In genomic region chr2:101652204-101652920, GRCm38 (mm10) we compare ENCODE assay signal across 8 mouse cellular contexts. TPM values are rescaled to one million over a fixed set of nuclear protein-coding genes. Genes with fewer than 3 reads are reported as not detected.
A peak's percentile ranks its signal among the peaks of the same experiment; 100 is the strongest.
DNase-seq lines count a peak whose midpoint lies in the region; ATAC-seq lines count a peak whose summit lies in the region.

No protein-coding gene starts in this region.

- no peak overlapping the region for H3K27ac ChIP-seq in heart, embryonic 12.5 days (ENCODE audit: poor library complexity, severe bottlenecking)
- H3K27ac ChIP-seq in limb, embryonic 12.5 days = no peak overlapping the region

- H3K4me3 ChIP-seq in heart, embryonic 12.5 days = peak overlapping the region; percentile 45
- peak overlapping the region; percentile 22 for H3K4me3 ChIP-seq in limb, embryonic 12.5 days (replicated peaks)

- WGBS in heart, embryonic 12.5 days = 37% methylated on average over 14 of the region's 14 CpGs
- WGBS in limb, embryonic 12.5 days = 40% methylated on average over 14 of the region's 14 CpGs

- ATAC-seq in heart, embryonic 12.5 days (ENCODE audit: insufficient number of reproducible peaks, low FRiP score) = no peak
- no peak; the same call in 1 of the 2 replicates for ATAC-seq in limb, embryonic 12.5 days (ENCODE audit: insufficient number of reproducible peaks, insufficient read depth, low FRiP score, low TSS enrichment, low read depth)

- H3K9me3 ChIP-seq in heart, embryonic 12.5 days (replicated peaks) = no peaks in the 10 kb centered on the region
- no peaks in the 10 kb centered on the region for H3K9me3 ChIP-seq in limb, embryonic 12.5 days

- peaks cover 5% of the 10 kb centered on the region; the same call in 1 of the 2 replicates for H3K27me3 ChIP-seq in heart, embryonic 12.5 days (replicated peaks)
- peaks cover under 1% of the 10 kb centered on the region; the same call in 1 of the 2 replicates for H3K27me3 ChIP-seq in limb, embryonic 12.5 days

- H3K4me2 ChIP-seq in heart, embryonic 12.5 days = peak overlapping the region; percentile 84
- peak overlapping the region; percentile 53 for H3K4me2 ChIP-seq in limb, embryonic 12.5 days

- H3K4me1 ChIP-seq in heart, embryonic 12.5 days (replicated peaks) = peaks cover 4% of the 10 kb centered on the region
- peaks cover 27% of the 10 kb centered on the region for H3K4me1 ChIP-seq in limb, embryonic 12.5 days (replicated peaks)

- peak overlapping the region; percentile 54 for H3K9ac ChIP-seq in heart, embryonic 12.5 days
- H3K9ac ChIP-seq in limb, embryonic 12.5 days (replicated peaks) = no peak overlapping the region

- DNase-seq in heart, postnatal 4 days = no peak
- DNase-seq in thymus, postnatal 4 days = peak; percentile 45
- no peak for DNase-seq in thymus, postnatal 10 days (ENCODE audit: low spot score in 2 of 2)
- DNase-seq in right cerebral cortex, postnatal 4 days = peak; percentile 22
- no peak for DNase-seq in spleen, adult 12 weeks (ENCODE audit: low spot score)
- DNase-seq in ovary, postnatal 36 days (ENCODE audit: low spot score) = no peak

- H3K36me3 ChIP-seq in heart, embryonic 12.5 days = no peaks in the 10 kb centered on the region
- H3K36me3 ChIP-seq in limb, embryonic 12.5 days = no peaks in the 10 kb centered on the region

RNA-seq across cellular contexts. Expression of gene B230118H07Rik, which starts 3.0 kb away (rescaled TPM):
- 52.5 and 53.3 TPM in 2 replicates for polyA plus RNA-seq in heart, embryonic 12.5 days (2016; fragmentation: Nextera tagmentation; extraction: Ambion mirVana)
- 10 to 100 TPM; 44.8 to 48.7 TPM for total RNA-seq in heart, postnatal 4 days (2021)
- polyA plus RNA-seq in limb, embryonic 12.5 days (2016; fragmentation: Nextera tagmentation; extraction: Ambion mirVana) = 57.7 and 58.1 TPM in 2 replicates

RNA-seq across cellular contexts. Expression of gene Rag1, which starts 3.1 kb away (rescaled TPM):
- 0.03 TPM in 1 of 2 replicates, not detected in the other for polyA plus RNA-seq in heart, embryonic 12.5 days (2016; fragmentation: Nextera tagmentation; extraction: Ambion mirVana)
- under 1 TPM; 0.09 to 0.41 TPM for total RNA-seq in heart, postnatal 4 days (2021)
- polyA plus RNA-seq in limb, embryonic 12.5 days (2016; fragmentation: Nextera tagmentation; extraction: Ambion mirVana) = 0.34 and 0.51 TPM in 2 replicates

RNA-seq across cellular contexts. Expression of gene Traf6, which starts 25.9 kb away (rescaled TPM):
- 7.6 and 8.5 TPM in 2 replicates for polyA plus RNA-seq in heart, embryonic 12.5 days (2016; fragmentation: Nextera tagmentation; extraction: Ambion mirVana)
- 10 to 100 TPM; 14.3 to 15.0 TPM for total RNA-seq in heart, postnatal 4 days (2021)
- 11.3 and 12.6 TPM in 2 replicates for polyA plus RNA-seq in limb, embryonic 12.5 days (2016; fragmentation: Nextera tagmentation; extraction: Ambion mirVana)

RNA-seq across cellular contexts. Expression of gene Rag2, which starts 27.8 kb away (rescaled TPM):
- not detected in 2 replicates for polyA plus RNA-seq in heart, embryonic 12.5 days (2016; fragmentation: Nextera tagmentation; extraction: Ambion mirVana)
- total RNA-seq in heart, postnatal 4 days (2021) = not detected
- polyA plus RNA-seq in limb, embryonic 12.5 days (2016; fragmentation: Nextera tagmentation; extraction: Ambion mirVana) = not detected in 2 replicates

Comparison
In these comparisons a context has a peak if more than half of its experiments do, and no peak if none do; other contexts are left out.
1. DNase-seq: peak in thymus, postnatal 4 days (single experiment) and right cerebral cortex, postnatal 4 days (single experiment); none in heart, postnatal 4 days (single experiment), thymus, postnatal 10 days (0 of 2), spleen, adult 12 weeks (single experiment) and ovary, postnatal 36 days (single experiment).